Mouse (Mus musculus) thymus, postnatal 36 days (tissue): ENCODE measurements around the gene Zfp652.

Source experiments
- DNase-seq, 2 experiments: peaks; one replicate each; pipeline ENCODE4 v3.0.0; 2022; ENCODE audit warnings: mixed read lengths in 2 of 2

Gene Zfp652

GRCm38 (mm10) chr11:95810828-95811227 lies 98.4 kb downstream of the Zfp652 start:
- DNase-seq, result no peak

- DNase-seq, result no peak
Measured at GRCm38 (mm10) chr11:95811741-95812140, 99.3 kb downstream of the Zfp652 start.

GRCm38 (mm10) chr11:95812224-95812623 lies 99.8 kb downstream of the Zfp652 start:
- DNase-seq, result no peak

- DNase-seq, result no peak
Measured at GRCm38 (mm10) chr11:95814101-95814500, 101.6 kb downstream of the Zfp652 start.

GRCm38 (mm10) chr11:95814857-95815256 lies 102.4 kb downstream of the Zfp652 start:
- no peak for DNase-seq

- DNase-seq, result no peak
Measured at GRCm38 (mm10) chr11:95815412-95815811, 102.9 kb downstream of the Zfp652 start.

GRCm38 (mm10) chr11:95819138-95819537 lies 106.7 kb downstream of the Zfp652 start:
- DNase-seq, result no peak

GRCm38 (mm10) chr11:95821511-95821910 lies 109.0 kb downstream of the Zfp652 start:
- DNase-seq, result no peak

GRCm38 (mm10) chr11:95822437-95822836 lies 110.0 kb downstream of the Zfp652 start:
- DNase-seq, result no peak

GRCm38 (mm10) chr11:95824071-95824876 lies 111.8 kb downstream of the Zfp652 start, which contains the start of gene Phospho1:
Gene Phospho1 (plus strand): TSS chr11:95824499.
- peak; percentile 89 to 92 for DNase-seq

- peak; percentile 43 to 69 for DNase-seq
Measured at GRCm38 (mm10) chr11:95824877-95825243, 112.4 kb downstream of the Zfp652 start.

- DNase-seq, result no peak
Measured at GRCm38 (mm10) chr11:95825625-95826024, 113.2 kb downstream of the Zfp652 start.

- DNase-seq, result no peak
Measured at GRCm38 (mm10) chr11:95826317-95827167, 114.1 kb downstream of the Zfp652 start.

- DNase-seq, result no peak
Measured at GRCm38 (mm10) chr11:95827168-95827447, 114.6 kb downstream of the Zfp652 start.

GRCm38 (mm10) chr11:95827464-95828085 lies 115.1 kb downstream of the Zfp652 start:
- DNase-seq, result peak; percentile 61 to 72

GRCm38 (mm10) chr11:95828181-95828964 lies 115.9 kb downstream of the Zfp652 start:
- DNase-seq, result peak in 1 of 2 experiments; percentile 36

- peak in 1 of 2 experiments; percentile 50 for DNase-seq
Measured at GRCm38 (mm10) chr11:95829526-95830050, 117.1 kb downstream of the Zfp652 start.

- DNase-seq, result peak; percentile 68 to 80
Measured at GRCm38 (mm10) chr11:95830411-95831275, 118.2 kb downstream of the Zfp652 start.

- no peak for DNase-seq
Measured at GRCm38 (mm10) chr11:95831276-95831619, 118.8 kb downstream of the Zfp652 start.

GRCm38 (mm10) chr11:95831641-95832040 lies 119.2 kb downstream of the Zfp652 start:
- DNase-seq, result peak in 1 of 2 experiments; percentile 51
